Mouse (Mus musculus): Measurements from ENCODE around the gene Rock2. TPM values are rescaled to one million over a fixed set of nuclear protein-coding genes. Genes with fewer than 3 reads are reported as not detected.

Rock2 gene
- polyA plus RNA-seq, 1 experiment from 2014 or later = 13.3 TPM

DNA sequence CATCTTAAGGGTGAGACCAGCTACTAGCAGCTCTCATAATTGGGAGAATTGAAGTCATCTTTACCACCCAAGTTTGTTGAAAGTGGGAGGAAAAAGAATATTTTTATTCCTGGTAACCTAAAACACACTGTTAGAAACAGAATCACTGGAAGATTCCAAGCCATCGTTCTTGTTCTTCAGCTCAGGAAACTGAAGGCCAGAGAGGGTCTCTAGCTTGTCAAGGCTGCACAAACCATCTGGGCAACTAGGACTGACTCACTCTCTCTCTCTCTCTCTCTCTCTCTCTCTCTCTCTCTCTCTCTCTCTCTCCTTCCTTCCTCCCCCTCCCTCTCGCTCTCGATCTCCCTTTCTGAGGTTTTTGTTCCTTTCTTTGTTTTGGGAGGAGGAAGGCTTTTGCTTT, 33.7 kb upstream of the Rock2 start:
- TF ChIP-seq CTCF (IDR thresholded peaks at IDR 0.05; ENCODE audit: low read depth) = no peak
- Histone ChIP-seq H3K27ac (ENCODE audit: low read depth, low read length) (no peak overlapping the region), H3K4me2 (replicated peaks; ENCODE audit: low read depth) (no peak overlapping the region), H3K36me3 (ENCODE audit: control insufficient read depth, insufficient read depth) (no peaks in the 10 kb centered on the region), H3K9me3 (ENCODE audit: control insufficient read depth) (no peaks in the 10 kb centered on the region), H3K4me1 (replicated peaks; ENCODE audit: control insufficient read depth, insufficient read depth, low read length) (no peaks in the 10 kb centered on the region), H3K4me3 (ENCODE audit: low read depth, low read length) (no peak overlapping the region), H3K27me3 (replicated peaks; ENCODE audit: control insufficient read depth, insufficient read depth, low read length) (no peaks in the 10 kb centered on the region), H3K9ac (ENCODE audit: low read depth, low read length) (no peak overlapping the region)
- WGBS = 59% methylated on average over 3 of the region's 3 CpGs
- no peak for ATAC-seq

DNA sequence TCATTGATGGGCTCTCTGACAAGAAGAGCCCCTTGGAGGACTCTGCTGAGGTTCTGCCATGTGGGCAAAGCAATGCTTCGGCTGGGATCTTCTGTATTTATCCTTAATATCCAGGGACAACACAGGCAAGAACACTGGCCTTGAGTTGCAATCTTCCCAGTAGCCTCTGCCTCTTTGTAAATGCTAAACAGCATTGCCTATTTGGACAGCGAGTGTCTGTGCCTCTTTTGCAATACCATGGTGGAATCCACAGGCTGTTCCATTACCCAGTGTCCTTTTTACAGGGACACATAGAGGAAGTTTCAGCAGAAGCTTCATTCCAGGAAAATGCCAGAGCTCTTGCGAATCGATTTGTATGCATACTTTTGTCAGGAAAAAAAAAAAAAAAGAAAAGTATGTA, 30.2 kb upstream of the Rock2 start:
- Histone ChIP-seq H3K27ac (ENCODE audit: low read depth, low read length) (no peak overlapping the region), H3K9ac (ENCODE audit: low read depth, low read length) (no peak overlapping the region), H3K4me2 (replicated peaks; ENCODE audit: low read depth) (no peak overlapping the region), H3K27me3 (replicated peaks; ENCODE audit: control insufficient read depth, insufficient read depth, low read length) (no peaks in the 10 kb centered on the region), H3K4me3 (ENCODE audit: low read depth, low read length) (no peak overlapping the region), H3K36me3 (ENCODE audit: control insufficient read depth, insufficient read depth) (no peaks in the 10 kb centered on the region), H3K4me1 (replicated peaks; ENCODE audit: control insufficient read depth, insufficient read depth, low read length) (no peaks in the 10 kb centered on the region), H3K9me3 (ENCODE audit: control insufficient read depth) (no peaks in the 10 kb centered on the region)
- no peak for TF ChIP-seq CTCF (IDR thresholded peaks at IDR 0.05; ENCODE audit: low read depth)
- 76% methylated on average over 4 of the region's 4 CpGs for WGBS
- ATAC-seq = no peak

DNA sequence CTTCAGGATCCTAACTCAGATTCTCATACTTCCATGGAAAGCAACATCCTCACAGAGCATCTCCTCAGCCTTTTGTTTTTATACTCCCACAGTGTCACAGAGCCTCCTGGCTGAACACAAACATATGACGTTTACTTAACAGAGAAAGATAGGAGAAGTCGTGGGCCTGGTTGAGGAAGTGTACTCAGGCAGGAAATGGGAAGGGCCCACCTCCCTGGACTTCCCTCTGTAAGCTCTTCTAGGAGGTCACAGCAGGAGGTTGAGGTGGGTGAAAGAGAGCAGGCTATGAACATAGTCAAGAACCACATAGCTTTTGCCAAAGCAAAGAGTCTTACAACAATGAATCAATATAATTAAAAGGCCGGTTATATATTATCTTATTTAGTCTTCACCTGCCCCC, 28.8 kb upstream of the Rock2 start:
- H3K36me3 ChIP-seq (ENCODE audit: control insufficient read depth, insufficient read depth) = no peaks in the 10 kb centered on the region
- no peak overlapping the region for H3K9ac ChIP-seq (ENCODE audit: low read depth, low read length)
- no peak overlapping the region for H3K4me3 ChIP-seq (ENCODE audit: low read depth, low read length)
- H3K9me3 ChIP-seq (ENCODE audit: control insufficient read depth) = no peaks in the 10 kb centered on the region
- H3K27me3 ChIP-seq (replicated peaks; ENCODE audit: control insufficient read depth, insufficient read depth, low read length) = no peaks in the 10 kb centered on the region
- no peak overlapping the region for H3K4me2 ChIP-seq (replicated peaks; ENCODE audit: low read depth)
- ATAC-seq = no peak
- no peak for TF ChIP-seq CTCF (IDR thresholded peaks at IDR 0.05; ENCODE audit: low read depth)
- H3K4me1 ChIP-seq (replicated peaks; ENCODE audit: control insufficient read depth, insufficient read depth, low read length) = peaks cover 10% of the 10 kb centered on the region; the same call in 1 of the 2 replicates
- 34% methylated on average over 3 of the region's 3 CpGs for WGBS
- H3K27ac ChIP-seq (ENCODE audit: low read depth, low read length) = no peak overlapping the region

DNA sequence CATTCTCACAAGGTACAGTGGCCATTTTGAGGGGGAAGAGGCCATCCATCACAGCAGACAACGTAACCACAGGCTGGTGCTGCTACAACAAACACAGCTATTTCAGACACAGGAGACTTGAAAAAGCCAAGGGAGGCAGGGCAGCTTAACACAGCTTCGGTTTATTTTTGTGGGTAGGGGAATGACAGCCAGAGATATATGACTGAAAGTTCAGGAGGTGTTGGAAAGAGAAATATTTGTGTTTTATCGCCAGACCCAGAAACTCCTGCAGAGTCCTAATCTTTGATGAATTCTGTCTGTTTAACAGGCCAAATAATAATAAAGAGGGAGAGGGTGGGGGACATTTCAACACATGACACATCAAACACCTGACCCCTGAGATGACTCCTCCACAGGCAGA, 28.2 kb upstream of the Rock2 start:
- Histone ChIP-seq H3K27ac (ENCODE audit: low read depth, low read length) (no peak overlapping the region), H3K4me3 (ENCODE audit: low read depth, low read length) (no peak overlapping the region), H3K27me3 (replicated peaks; ENCODE audit: control insufficient read depth, insufficient read depth, low read length) (no peaks in the 10 kb centered on the region), H3K4me1 (replicated peaks; ENCODE audit: control insufficient read depth, insufficient read depth, low read length) (peaks cover 10% of the 10 kb centered on the region; the same call in 1 of the 2 replicates), H3K4me2 (replicated peaks; ENCODE audit: low read depth) (no peak overlapping the region), H3K9ac (ENCODE audit: low read depth, low read length) (no peak overlapping the region), H3K9me3 (ENCODE audit: control insufficient read depth) (no peaks in the 10 kb centered on the region), H3K36me3 (ENCODE audit: control insufficient read depth, insufficient read depth) (no peaks in the 10 kb centered on the region)
- no peak for TF ChIP-seq CTCF (IDR thresholded peaks at IDR 0.05; ENCODE audit: low read depth)
- ATAC-seq = no peak
- 41% methylated on average over 3 of the region's 3 CpGs for WGBS

DNA sequence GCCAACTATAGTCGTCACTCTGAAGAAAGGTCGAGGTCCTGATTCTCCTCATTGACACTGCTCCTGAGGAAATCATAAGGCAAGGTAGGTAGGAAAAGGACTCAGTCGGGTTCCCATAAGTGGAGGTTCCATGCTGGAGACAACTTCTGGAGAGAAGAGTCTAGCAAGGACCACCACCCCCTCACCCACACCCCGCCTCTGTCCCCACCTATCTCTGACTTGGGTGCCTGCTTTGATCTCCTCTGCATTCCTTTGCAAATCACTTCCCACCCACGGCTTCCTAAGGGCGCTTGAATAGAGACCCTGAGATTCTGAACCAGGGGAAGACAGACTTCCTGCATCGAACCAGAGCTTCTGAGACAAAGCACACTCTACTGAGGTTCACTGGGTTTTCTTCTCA, 27.4 kb upstream of the Rock2 start:
- 80% methylated on average over 7 of the region's 7 CpGs for WGBS
- Histone ChIP-seq H3K36me3 (ENCODE audit: control insufficient read depth, insufficient read depth) (no peaks in the 10 kb centered on the region), H3K4me2 (replicated peaks; ENCODE audit: low read depth) (no peak overlapping the region), H3K9me3 (ENCODE audit: control insufficient read depth) (no peaks in the 10 kb centered on the region), H3K4me1 (replicated peaks; ENCODE audit: control insufficient read depth, insufficient read depth, low read length) (peaks cover 10% of the 10 kb centered on the region; the same call in 1 of the 2 replicates), H3K4me3 (ENCODE audit: low read depth, low read length) (no peak overlapping the region), H3K27me3 (replicated peaks; ENCODE audit: control insufficient read depth, insufficient read depth, low read length) (no peaks in the 10 kb centered on the region), H3K9ac (ENCODE audit: low read depth, low read length) (no peak overlapping the region), H3K27ac (ENCODE audit: low read depth, low read length) (no peak overlapping the region)
- TF ChIP-seq CTCF (IDR thresholded peaks at IDR 0.05; ENCODE audit: low read depth) = no peak
- no peak for ATAC-seq

DNA sequence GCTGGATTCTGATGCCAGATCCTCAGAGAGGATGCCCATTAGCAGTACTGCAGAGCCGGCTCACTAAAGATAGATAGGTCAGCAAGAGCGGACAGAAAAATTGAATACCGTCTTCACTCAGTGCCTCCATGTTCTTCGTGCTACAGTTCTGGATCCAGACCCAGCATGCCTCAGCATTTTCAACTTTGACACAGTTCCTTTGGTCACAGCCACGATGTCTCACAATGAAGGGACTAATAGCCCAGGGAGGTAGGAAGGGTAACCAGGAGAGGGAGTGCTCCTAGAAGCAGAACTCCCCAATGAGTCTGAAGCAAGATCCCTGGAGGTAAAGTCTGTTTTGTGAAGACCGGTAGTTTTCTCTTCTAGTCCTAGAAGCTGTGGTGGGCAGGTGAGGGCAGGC, 26.1 kb upstream of the Rock2 start:
- Histone ChIP-seq H3K27me3 (replicated peaks; ENCODE audit: control insufficient read depth, insufficient read depth, low read length) (no peaks in the 10 kb centered on the region), H3K36me3 (ENCODE audit: control insufficient read depth, insufficient read depth) (no peaks in the 10 kb centered on the region), H3K27ac (ENCODE audit: low read depth, low read length) (no peak overlapping the region), H3K4me2 (replicated peaks; ENCODE audit: low read depth) (no peak overlapping the region), H3K4me1 (replicated peaks; ENCODE audit: control insufficient read depth, insufficient read depth, low read length) (peaks cover 14% of the 10 kb centered on the region), H3K9ac (ENCODE audit: low read depth, low read length) (no peak overlapping the region), H3K9me3 (ENCODE audit: control insufficient read depth) (no peaks in the 10 kb centered on the region), H3K4me3 (ENCODE audit: low read depth, low read length) (no peak overlapping the region)
- TF ChIP-seq CTCF (IDR thresholded peaks at IDR 0.05; ENCODE audit: low read depth) = no peak
- WGBS = 79% methylated on average over 6 of the region's 6 CpGs
- no peak for ATAC-seq
